Mouse (Mus musculus) liver, embryonic 14.5 days (tissue): ENCODE results near the gene Trpc4. TPM values are rescaled to one million over a fixed set of nuclear protein-coding genes. Genes with fewer than 3 reads are reported as not detected.

ENCODE experiments used
- ATAC-seq: fragments of 200-750 bp; cut with Nextera tagmentation; 2 replicates; pipeline ENCODE4 v1.8.0; 2017; ENCODE audit warnings: moderate number of reproducible peaks, mild to moderate bottlenecking, moderate library complexity; ENCODE audit not compliant: insufficient read depth
- DNase-seq, 3 experiments: peaks; one replicate each; pipeline ENCODE4 v3.0.0-alpha.2; 2012 to 2013; ENCODE audit warnings: low read depth in 3 of 3, low spot score in 3 of 3
- H3K27ac ChIP-seq: fragments of 300-500 bp; sonication (generic); 2 replicates; pipeline ENCODE4 v1.5.1; 2014; ENCODE audit warnings: moderate library complexity, mild to moderate bottlenecking, control low read depth, inconsistent platforms
- H3K27me3 ChIP-seq: fragments of 300-500 bp; sonication (generic); 2 replicates; pipeline ENCODE4 v1.6.1; 2014; ENCODE audit warnings: mild to moderate bottlenecking, low read length, moderate library complexity; ENCODE audit not compliant: control insufficient read depth, insufficient read depth
- H3K36me3 ChIP-seq: fragments of 300-500 bp; sonication (generic); replicated peaks from 2 replicates; pipeline ENCODE4 v1.6.1; 2014; ENCODE audit warnings: low read depth; ENCODE audit not compliant: control insufficient read depth, insufficient read depth
- H3K4me1 ChIP-seq, 2 experiments: fragments of 200-500 bp in 1 of 2; fragments of 300-500 bp in 1 of 2; sonication (generic) in 1 of 2; replicated peaks; 2 replicates each; pipeline ENCODE4 v1.6.1; 2012 to 2014; ENCODE audit warnings: antibody characterized with exemption in 1 of 2, inconsistent platforms in 1 of 2, low read length in 1 of 2; ENCODE audit not compliant: control insufficient read depth in 2 of 2, insufficient read depth in 2 of 2
- H3K4me2 ChIP-seq: fragments of 300-500 bp; sonication (generic); 2 replicates; pipeline ENCODE4 v1.6.1; 2014; ENCODE audit warnings: low read depth, mild to moderate bottlenecking, control low read depth, moderate library complexity
- H3K4me3 ChIP-seq, 2 experiments: fragments of 200-500 bp in 1 of 2; fragments of 300-500 bp in 1 of 2; sonication (generic) in 1 of 2; 2 replicates each; pipeline ENCODE4 v1.5.1; 2012 to 2014; ENCODE audit warnings: low read depth in 2 of 2, low read length in 2 of 2, mild to moderate bottlenecking in 2 of 2, control low read depth in 1 of 2, inconsistent platforms in 1 of 2, moderate library complexity in 1 of 2; ENCODE audit not compliant: insufficient read depth in 1 of 2
- H3K9ac ChIP-seq: fragments of 300-500 bp; sonication (generic); replicated peaks from 2 replicates; pipeline ENCODE4 v1.6.1; 2014; ENCODE audit warnings: mild to moderate bottlenecking, control low read depth, moderate library complexity
- H3K9me3 ChIP-seq: fragments of 300-500 bp; sonication (generic); 2 replicates; pipeline ENCODE4 v1.6.1; 2016; ENCODE audit warnings: low read length, mixed read lengths; ENCODE audit not compliant: control insufficient read depth
- CTCF ChIP-seq: IDR thresholded peaks from 2 replicates; pipeline ENCODE4 v1.5.1; 2016; ENCODE audit warnings: antibody characterized with exemption, low read depth, control low read depth
- EP300 ChIP-seq: IDR thresholded peaks from 2 replicates; pipeline ENCODE4 v1.6.1; 2016; ENCODE audit warnings: antibody characterized with exemption, low read depth
- polyA plus RNA-seq, 2 experiments: library from polyadenylated mRNA; depleted of rRNA in 1 of 2; stranded (reverse) in 1 of 2; unstranded in 1 of 2; fragments of >200 nt; fragmentation: Nextera tagmentation in 1 of 2; extraction: Ambion mirVana in 1 of 2; gene quantifications; 2 replicates each; pipeline versions ENCODE4 v1.2.1 to v1.2.3; 2012 to 2014

Gene Trpc4
- polyA plus RNA-seq, 2 experiments = 0.01 to 0.03 TPM

DNA sequence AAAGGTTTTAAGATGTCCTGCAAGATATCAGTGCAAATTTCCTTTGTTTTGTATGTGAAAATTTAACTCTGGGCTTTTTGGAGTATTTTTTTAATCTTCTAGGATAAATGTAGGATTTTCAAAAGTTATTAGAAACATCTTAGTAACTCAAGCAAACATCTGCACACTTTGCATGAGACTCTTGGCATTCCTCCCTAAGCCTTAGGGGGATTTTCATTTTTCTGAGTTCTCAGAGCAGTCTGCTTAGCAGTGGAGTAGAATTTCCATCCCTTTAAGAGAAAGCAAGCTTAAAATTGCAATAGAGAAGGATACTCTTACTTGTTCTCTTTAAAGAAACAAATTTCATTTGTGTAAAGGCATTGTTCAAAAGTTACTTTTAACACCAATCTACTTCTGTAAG, 205.8 kb downstream of the Trpc4 start:
- no peaks in the 10 kb centered on the region for H3K27me3 ChIP-seq
- TF ChIP-seq CTCF = no peak
- TF ChIP-seq EP300 = no peak
- H3K9me3 ChIP-seq = no peaks in the 10 kb centered on the region
- H3K9ac ChIP-seq = no peak overlapping the region
- H3K4me2 ChIP-seq = no peak overlapping the region
- no peaks in the 10 kb centered on the region for H3K36me3 ChIP-seq
- peaks cover 0 to 3% of the 10 kb centered on the region in 2 experiments; a peak in 2 of 4 replicates for H3K4me1 ChIP-seq
- H3K27ac ChIP-seq = no peak overlapping the region
- no peak for DNase-seq
- no peak for ATAC-seq
- H3K4me3 ChIP-seq = no peak overlapping the region

Other genes starting within 250 kb of the Trpc4 start
- gene Postn, start 205.1 kb downstream of the Trpc4 start, polyA plus RNA-seq (2012; rRNA removed) = 7.7 and 15.1 TPM in 2 replicates
- 16.7 and 17.7 TPM in 2 replicates for gene Postn, start 205.1 kb downstream of the Trpc4 start, polyA plus RNA-seq (2014; fragmentation: Nextera tagmentation; extraction: Ambion mirVana)